Mouse (Mus musculus) forebrain, embryonic 10.5 days (tissue): ENCODE results near the gene Hyal1. TPM values are rescaled to one million over a fixed set of nuclear protein-coding genes. Genes with fewer than 3 reads are reported as not detected.
A peak's percentile ranks its signal among the peaks of the same experiment; 100 is the strongest.

Experiments used
- DNase-seq: peaks from one replicate; pipeline ENCODE4 v3.0.0-alpha.2; 2017; ENCODE audit warnings: low spot score; ENCODE audit errors: extremely low spot score
- H3K27ac ChIP-seq: fragments of 300-500 bp; sonication (generic); 2 replicates; pipeline ENCODE4 v1.5.1; 2016; ENCODE audit warnings: mild to moderate bottlenecking
- H3K27me3 ChIP-seq: fragments of 300-500 bp; sonication (generic); 2 replicates; pipeline ENCODE4 v1.6.1; 2016; ENCODE audit warnings: mild to moderate bottlenecking; ENCODE audit not compliant: poor library complexity, severe bottlenecking
- H3K36me3 ChIP-seq: fragments of 300-500 bp; sonication (generic); replicated peaks from 2 replicates; pipeline ENCODE4 v1.6.1; 2016; ENCODE audit warnings: mild to moderate bottlenecking, moderate library complexity
- H3K4me1 ChIP-seq: fragments of 300-500 bp; sonication (generic); 2 replicates; pipeline ENCODE4 v1.6.1; 2016
- H3K4me3 ChIP-seq: fragments of 300-500 bp; sonication (generic); 2 replicates; pipeline ENCODE4 v1.5.1; 2016; ENCODE audit warnings: mild to moderate bottlenecking, moderate library complexity
- H3K9me3 ChIP-seq: fragments of 300-500 bp; sonication (generic); 2 replicates; pipeline ENCODE4 v1.6.1; 2016; ENCODE audit warnings: mild to moderate bottlenecking, moderate library complexity
- WGBS: fragments of 180-500 bp; shearing (Covaris S2); methylation state at CpG from one replicate; pipeline ENCODE4 v1.1.7; 2016; 5-methylcytosine and 5-hydroxymethylcytosine counted together
- polyA plus RNA-seq: library from polyadenylated mRNA; unstranded; fragments of >200 nt; fragmentation: Nextera tagmentation; extraction: Ambion mirVana; gene quantifications from 2 replicates; pipeline ENCODE4 v1.2.1, GENCODE M21; 2016

The Hyal1 gene
- polyA plus RNA-seq, 1 experiment from 2014 or later, result 6.8 TPM

- Histone ChIP-seq H3K36me3 (peaks cover 44% of the 10 kb centered on the region), H3K4me3 (peak overlapping the region; percentile 70; the same call in 1 of the 2 replicates)
- 87% methylated on average over 11 of the region's 11 CpGs for WGBS
Observed at GRCm38 (mm10) chr9:107543299-107543698, 33.4 kb upstream of the Hyal1 start.

DNA sequence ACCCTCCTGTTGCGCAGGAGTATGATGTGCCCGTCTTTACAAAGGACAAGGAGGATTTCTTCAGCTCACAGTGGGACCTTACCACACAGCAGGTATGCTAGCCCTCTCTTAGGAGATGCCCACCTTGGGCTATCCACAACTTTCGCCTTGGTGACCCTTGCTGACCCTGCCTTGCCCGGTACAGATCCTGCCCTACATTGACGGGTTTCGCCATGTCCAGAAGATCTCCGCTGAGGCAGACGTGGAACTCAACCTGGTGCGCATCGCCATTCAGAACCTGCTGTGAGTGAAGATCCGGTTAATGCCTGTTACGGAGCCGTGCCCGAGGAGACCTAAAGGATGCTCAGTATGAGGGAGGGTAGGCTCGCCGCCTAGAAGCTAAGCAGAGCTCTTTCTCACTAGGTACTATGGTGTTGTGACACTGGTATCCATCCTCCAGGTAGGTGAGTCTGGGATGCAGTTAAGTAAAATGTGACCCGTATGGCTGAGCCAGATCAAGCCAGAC, 32.5 kb upstream of the Hyal1 start:
- peaks cover 20% of the 10 kb centered on the region for H3K27me3 ChIP-seq
- H3K36me3 ChIP-seq, result peaks cover 35% of the 10 kb centered on the region
- no peak overlapping the region; the same call in 1 of the 2 replicates for H3K4me3 ChIP-seq
- peaks cover 59% of the 10 kb centered on the region for H3K4me1 ChIP-seq
- WGBS, result 94% methylated on average over 17 of the region's 17 CpGs
- no peak overlapping the region for H3K27ac ChIP-seq
- no peaks in the 10 kb centered on the region for H3K9me3 ChIP-seq
- no peak for DNase-seq

More at GRCm38 (mm10) chr9:107543299-107543698, 33.4 kb upstream of the Hyal1 start:
- Histone ChIP-seq H3K9me3 (no peaks in the 10 kb centered on the region), H3K4me1 (peaks cover 59% of the 10 kb centered on the region), H3K27ac (no peak overlapping the region), H3K27me3 (peaks cover 11% of the 10 kb centered on the region)
- no peak for DNase-seq

DNA sequence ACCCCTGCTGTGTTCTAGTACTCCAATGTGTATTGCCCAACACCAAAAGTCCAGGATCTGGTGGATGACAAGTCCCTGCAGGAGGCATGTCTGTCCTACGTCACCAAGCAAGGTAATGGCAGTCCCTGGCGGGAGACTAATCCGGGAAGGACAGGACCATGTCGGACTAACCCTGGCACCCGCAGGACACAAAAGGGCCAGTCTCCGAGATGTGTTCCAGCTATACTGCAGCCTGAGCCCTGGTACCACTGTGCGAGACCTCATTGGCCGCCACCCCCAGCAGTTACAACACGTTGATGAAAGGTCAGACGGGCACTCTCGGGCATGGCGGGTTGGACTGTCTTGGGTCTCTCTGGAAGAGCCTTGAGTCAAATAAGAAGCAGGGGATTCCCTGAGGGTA, 32.0 kb upstream of the Hyal1 start:
- DNase-seq, result no peak
- no peak overlapping the region for H3K4me3 ChIP-seq
- H3K9me3 ChIP-seq, result no peaks in the 10 kb centered on the region
- H3K36me3 ChIP-seq, result peaks cover 30% of the 10 kb centered on the region
- H3K27me3 ChIP-seq, result peaks cover 25% of the 10 kb centered on the region
- H3K4me1 ChIP-seq, result peaks cover 61% of the 10 kb centered on the region
- H3K27ac ChIP-seq, result no peak overlapping the region
- 96% methylated on average over 12 of the region's 12 CpGs for WGBS

- H3K27ac ChIP-seq, result no peak overlapping the region
- 85% methylated on average over 10 of the region's 10 CpGs for WGBS
- H3K4me3 ChIP-seq, result peak overlapping the region; percentile 16; the same call in 1 of the 2 replicates
- H3K36me3 ChIP-seq, result peaks cover 25% of the 10 kb centered on the region
- no peak for DNase-seq
- H3K4me1 ChIP-seq, result peaks cover 63% of the 10 kb centered on the region
- no peaks in the 10 kb centered on the region for H3K9me3 ChIP-seq
- H3K27me3 ChIP-seq, result peaks cover 30% of the 10 kb centered on the region
Observed at GRCm38 (mm10) chr9:107545199-107545598, 31.5 kb upstream of the Hyal1 start.

DNA sequence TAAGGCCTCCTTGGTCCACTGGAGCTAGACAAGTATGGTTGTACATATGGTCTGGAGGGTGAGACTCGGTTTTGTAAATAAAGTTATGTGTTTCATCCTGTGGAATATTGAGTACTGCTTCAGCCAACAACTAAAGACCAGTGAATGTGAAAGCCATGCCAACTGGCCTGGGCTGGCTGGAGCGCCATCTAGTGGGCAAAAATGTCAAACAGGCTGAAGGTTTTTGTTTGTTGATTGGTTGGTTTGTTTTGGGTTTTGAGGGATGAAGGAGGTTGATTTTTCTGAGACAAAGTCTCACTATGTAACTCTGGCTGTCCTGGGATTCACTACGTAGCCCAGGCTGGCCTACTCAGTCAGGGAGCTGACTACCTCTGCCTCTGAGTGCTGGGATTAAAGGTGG, 31.1 kb upstream of the Hyal1 start:
- H3K27ac ChIP-seq, result no peak overlapping the region
- peak overlapping the region; percentile 16; the same call in 1 of the 2 replicates for H3K4me3 ChIP-seq
- H3K9me3 ChIP-seq, result no peaks in the 10 kb centered on the region
- H3K27me3 ChIP-seq, result peaks cover 34% of the 10 kb centered on the region
- peak; percentile 77 for DNase-seq
- peaks cover 63% of the 10 kb centered on the region for H3K4me1 ChIP-seq
- WGBS, result 5% methylated on average over 3 of the region's 3 CpGs
- peaks cover 23% of the 10 kb centered on the region for H3K36me3 ChIP-seq

GRCm38 (mm10) chr9:107547026-107547425, 29.7 kb upstream of the Hyal1 start, which contains the start of gene Zmynd10:
Gene Zmynd10 (plus strand): TSS chr9:107547298.
- Histone ChIP-seq H3K4me3 (peak within 1 kb of the TSS; percentile 42), H3K4me1 (peaks cover 66% of the 10 kb centered on the region), H3K36me3 (peaks cover 23% of the 10 kb centered on the region), H3K9me3 (no peaks in the 10 kb centered on the region), H3K27ac (peak within 1 kb of the TSS; percentile 59), H3K27me3 (peaks cover 48% of the 10 kb centered on the region)
- DNase-seq, result peak; percentile 91
- 5% methylated on average over 20 of the region's 20 CpGs for WGBS

DNA sequence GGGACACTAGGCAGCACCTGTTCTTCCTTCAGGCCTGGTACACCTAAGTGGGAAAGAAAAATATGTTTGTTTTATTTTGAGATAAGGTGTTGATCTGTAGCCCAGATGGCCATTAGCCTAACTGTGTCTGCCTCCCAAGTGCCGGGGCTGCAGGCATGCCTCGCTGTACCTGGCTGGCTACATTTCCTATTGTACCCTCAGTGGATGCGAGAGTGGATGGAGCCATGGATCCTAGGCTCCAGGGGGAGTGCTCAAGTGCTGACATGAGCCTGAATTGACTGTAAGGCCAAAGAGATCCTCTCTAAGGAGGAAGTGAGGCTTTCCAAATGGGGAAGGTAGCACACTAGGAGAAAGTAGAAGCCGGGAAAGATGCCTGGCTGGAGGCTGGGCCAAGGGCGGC, 28.8 kb upstream of the Hyal1 start:
- 79% methylated on average over 5 of the region's 5 CpGs for WGBS

DNA sequence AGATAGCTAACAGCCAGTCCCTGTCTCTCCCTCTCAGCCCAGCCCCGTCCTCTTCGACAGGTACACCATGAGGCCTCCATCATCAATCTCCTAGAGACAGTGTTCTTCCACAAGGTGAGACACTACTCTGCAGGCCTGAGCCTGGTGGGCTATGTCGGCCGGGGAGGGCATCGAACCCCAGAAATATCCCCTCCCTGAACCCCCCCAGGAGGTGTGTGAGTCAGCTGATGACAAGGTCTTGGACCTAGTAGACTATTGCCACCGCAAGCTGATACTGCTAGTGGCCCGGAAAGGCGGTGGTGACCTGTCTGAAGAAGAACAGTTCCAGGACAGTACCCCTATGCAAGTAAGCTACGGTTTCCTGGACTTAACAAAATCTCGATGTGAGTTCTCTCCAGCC, 27.9 kb upstream of the Hyal1 start:
- Histone ChIP-seq H3K4me1 (peaks cover 70% of the 10 kb centered on the region), H3K36me3 (peaks cover 16% of the 10 kb centered on the region), H3K27me3 (peaks cover 61% of the 10 kb centered on the region), H3K27ac (peak overlapping the region; percentile 9; the same call in 1 of the 2 replicates), H3K4me3 (no peak overlapping the region), H3K9me3 (no peaks in the 10 kb centered on the region)
- 90% methylated on average over 10 of the region's 10 CpGs for WGBS
- no peak for DNase-seq

More for the DNA sequence above, 28.8 kb upstream of the Hyal1 start:
- no peak for DNase-seq
- Histone ChIP-seq H3K27me3 (peaks cover 58% of the 10 kb centered on the region), H3K36me3 (peaks cover 23% of the 10 kb centered on the region), H3K4me3 (no peak overlapping the region), H3K4me1 (peaks cover 66% of the 10 kb centered on the region), H3K9me3 (no peaks in the 10 kb centered on the region), H3K27ac (0 out of 2 replicates have a peak overlapping the region, but pooled peaks have one; percentile 35)

- Histone ChIP-seq H3K27me3 (peaks cover 61% of the 10 kb centered on the region), H3K27ac (peak overlapping the region; percentile 9; the same call in 1 of the 2 replicates), H3K9me3 (no peaks in the 10 kb centered on the region), H3K36me3 (peaks cover 10% of the 10 kb centered on the region), H3K4me1 (peaks cover 74% of the 10 kb centered on the region), H3K4me3 (no peak overlapping the region)
- WGBS, result 89% methylated on average over 20 of the region's 20 CpGs
- no peak for DNase-seq
Observed at GRCm38 (mm10) chr9:107549297-107550074, 27.2 kb upstream of the Hyal1 start.

GRCm38 (mm10) chr9:107550491-107551116, 26.1 kb upstream of the Hyal1 start:
- H3K27ac ChIP-seq, result peak overlapping the region; percentile 88

DNA sequence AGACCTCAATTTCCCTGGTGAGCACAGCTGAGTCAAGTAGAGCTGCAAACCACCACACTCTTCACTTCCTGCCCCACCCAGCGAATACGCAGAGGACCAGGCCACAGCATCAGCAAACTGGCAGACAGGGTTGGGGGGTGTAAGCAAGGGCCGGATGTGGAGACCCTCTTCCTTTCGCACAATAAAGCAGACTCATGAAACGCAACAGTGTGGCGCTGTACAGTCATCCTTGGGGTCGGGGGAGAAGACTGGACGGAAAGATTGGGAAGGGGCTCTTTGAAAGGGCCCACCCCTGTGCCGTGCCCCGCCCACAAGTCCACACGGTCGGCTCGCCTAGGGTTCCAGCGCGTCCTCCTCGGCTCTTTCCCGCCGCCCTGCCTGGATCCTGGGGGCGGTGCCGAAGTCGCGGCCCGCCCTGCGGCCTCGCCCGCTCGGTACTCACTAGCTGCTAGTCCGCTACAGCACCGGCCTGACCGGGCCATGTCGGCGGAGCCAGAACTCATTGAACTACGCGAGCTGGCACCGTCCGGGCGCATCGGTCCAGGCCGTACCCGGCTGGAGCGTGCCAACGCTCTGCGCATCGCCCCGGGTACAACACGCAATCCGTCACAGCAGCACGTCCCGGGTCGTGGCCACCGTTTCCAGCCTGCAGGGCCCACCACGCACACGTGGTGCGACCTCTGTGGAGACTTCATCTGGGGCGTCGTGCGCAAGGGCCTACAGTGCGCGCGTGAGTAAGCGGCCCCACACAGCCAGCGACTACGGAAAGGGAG, 25.4 kb upstream of the Hyal1 start, which contains the start of gene Rassf1:
TSS of gene Rassf1 (plus strand) at position 439 of the 773 bp plus-strand sequence.
- WGBS, result under 1% methylated on average over 63 of the region's 63 CpGs
- Histone ChIP-seq H3K4me1 (peaks cover 85% of the 10 kb centered on the region), H3K27ac (peak within 1 kb of the TSS; percentile 88), H3K4me3 (peak within 1 kb of the TSS; percentile 88), H3K36me3 (peaks cover 4% of the 10 kb centered on the region; the same call in 1 of the 2 replicates), H3K9me3 (no peaks in the 10 kb centered on the region), H3K27me3 (peaks cover 61% of the 10 kb centered on the region)
- DNase-seq, result peak; percentile 74

More at GRCm38 (mm10) chr9:107550491-107551116, 26.1 kb upstream of the Hyal1 start:
- DNase-seq, result peak; percentile 41
- Histone ChIP-seq H3K4me3 (peak overlapping the region; percentile 88), H3K9me3 (no peaks in the 10 kb centered on the region), H3K4me1 (peaks cover 85% of the 10 kb centered on the region), H3K36me3 (no peaks in the 10 kb centered on the region), H3K27me3 (peaks cover 61% of the 10 kb centered on the region)
- WGBS, result 21% methylated on average over 23 of the region's 23 CpGs

DNA sequence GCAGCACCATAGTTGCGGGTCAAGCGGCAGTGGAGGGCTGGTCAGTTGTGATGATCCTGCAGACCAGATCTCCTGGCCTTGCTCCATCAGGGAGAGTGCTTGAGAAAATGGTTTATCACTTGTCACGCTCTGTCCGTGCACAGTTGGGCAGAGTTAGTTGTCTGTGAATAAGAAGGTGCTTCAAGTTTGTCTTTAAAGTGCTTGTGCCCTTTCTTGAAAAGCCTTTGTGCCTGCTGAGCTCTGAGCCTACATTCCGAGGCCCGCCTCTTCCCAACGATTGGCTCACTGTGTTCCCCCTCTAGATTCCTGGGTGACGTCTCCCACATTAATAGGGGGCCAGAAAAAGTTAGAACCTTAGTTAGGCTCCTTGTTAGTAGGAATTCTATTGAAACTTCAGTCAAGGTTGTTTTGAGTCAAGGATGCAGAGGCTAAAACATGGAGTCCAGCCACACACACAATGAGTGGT, 24.8 kb upstream of the Hyal1 start:
- no peaks in the 10 kb centered on the region for H3K9me3 ChIP-seq
- H3K4me1 ChIP-seq, result peaks cover 85% of the 10 kb centered on the region
- H3K4me3 ChIP-seq, result peak overlapping the region; percentile 88
- peak overlapping the region; percentile 88 for H3K27ac ChIP-seq
- DNase-seq, result no peak
- WGBS, result 2% methylated on average over 8 of the region's 8 CpGs
- peaks cover 10% of the 10 kb centered on the region for H3K36me3 ChIP-seq
- peaks cover 61% of the 10 kb centered on the region for H3K27me3 ChIP-seq
